Mouse (Mus musculus) small intestine, adult 2 months (tissue): ENCODE measurements around the gene Pacs1. TPM values are rescaled to one million over a fixed set of nuclear protein-coding genes. Genes with fewer than 3 reads are reported as not detected.
"Not testable (repeated sequence)": the region's sequence is repeated elsewhere in the genome, so short reads cannot be mapped to it uniquely, and the experiment has no call there.

Experiments
- H3K27ac ChIP-seq: fragments of 200-500 bp; 2 replicates; pipeline ENCODE4 v1.5.1; 2012; ENCODE audit warnings: low read depth, low read length, control low read depth, inconsistent platforms; ENCODE audit not compliant: insufficient read depth
- H3K27me3 ChIP-seq: fragments of 200-500 bp; 2 replicates; pipeline ENCODE4 v1.6.1; 2012; ENCODE audit warnings: mild to moderate bottlenecking, moderate library complexity, low read length, inconsistent platforms; ENCODE audit not compliant: control insufficient read depth, insufficient read depth
- H3K36me3 ChIP-seq: fragments of 200-500 bp; 2 replicates; pipeline ENCODE4 v1.6.1; 2012; ENCODE audit warnings: mild to moderate bottlenecking, low read length, control low read depth, inconsistent platforms; ENCODE audit not compliant: control insufficient read depth, insufficient read depth
- H3K4me1 ChIP-seq: fragments of 200-500 bp; 2 replicates; pipeline ENCODE4 v1.6.1; 2012; ENCODE audit warnings: low read length, inconsistent platforms, mixed read lengths; ENCODE audit not compliant: control insufficient read depth, insufficient read depth, insufficient read length
- H3K4me3 ChIP-seq: fragments of 200-500 bp; 2 replicates; pipeline ENCODE4 v1.5.1; 2012; ENCODE audit warnings: low read depth, mild to moderate bottlenecking, control low read depth, inconsistent platforms, low read length, moderate library complexity
- CTCF ChIP-seq: fragments of 200-500 bp; IDR thresholded peaks from 2 replicates; pipeline ENCODE4 v1.5.1; 2012; ENCODE audit warnings: low read depth, mild to moderate bottlenecking, control low read depth, inconsistent platforms, low read length, moderate library complexity, mixed read lengths; ENCODE audit not compliant: insufficient replicate concordance, insufficient read length; ENCODE audit errors: extremely low read depth
- POLR2A ChIP-seq: fragments of 200-500 bp; IDR thresholded peaks from 2 replicates; pipeline ENCODE4 v1.6.1; 2012; ENCODE audit warnings: low read depth, mild to moderate bottlenecking, control low read depth, inconsistent platforms, low read length, moderate library complexity
- WGBS: fragments of 180-500 bp; shearing (Covaris S2); methylation state at CpG from one replicate; pipeline ENCODE4 v1.1.7; 2018; 5-methylcytosine and 5-hydroxymethylcytosine counted together
- polyA plus RNA-seq: library from polyadenylated mRNA; depleted of rRNA; stranded (reverse); fragments of >200 nt; gene quantifications from 2 replicates; pipeline ENCODE4 v1.2.3, GENCODE M21; 2012

The Pacs1 gene
- polyA plus RNA-seq, 1 experiment = 8.9 TPM

DNA sequence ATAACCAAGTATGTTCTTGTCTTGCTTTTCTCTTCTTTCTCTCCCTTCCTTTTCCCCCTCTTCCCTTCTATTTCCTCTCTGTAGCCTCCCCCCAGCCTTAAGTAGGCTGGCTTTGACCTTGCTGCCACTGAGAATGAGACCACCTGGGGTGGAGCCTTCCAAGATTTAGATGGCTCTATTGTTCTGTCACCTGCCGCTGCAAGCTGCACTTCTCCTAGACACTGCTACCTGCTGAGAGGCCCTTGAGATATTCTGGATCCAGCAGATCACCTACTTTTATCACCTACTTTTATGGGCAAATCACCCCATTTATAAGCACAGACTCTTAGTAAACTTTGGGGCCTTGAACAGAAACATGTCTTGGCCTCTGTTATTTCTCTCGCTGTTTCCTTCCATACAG is 48.3 kb downstream of the Pacs1 start:
- no peak for TF ChIP-seq CTCF
- TF ChIP-seq POLR2A = no peak

DNA sequence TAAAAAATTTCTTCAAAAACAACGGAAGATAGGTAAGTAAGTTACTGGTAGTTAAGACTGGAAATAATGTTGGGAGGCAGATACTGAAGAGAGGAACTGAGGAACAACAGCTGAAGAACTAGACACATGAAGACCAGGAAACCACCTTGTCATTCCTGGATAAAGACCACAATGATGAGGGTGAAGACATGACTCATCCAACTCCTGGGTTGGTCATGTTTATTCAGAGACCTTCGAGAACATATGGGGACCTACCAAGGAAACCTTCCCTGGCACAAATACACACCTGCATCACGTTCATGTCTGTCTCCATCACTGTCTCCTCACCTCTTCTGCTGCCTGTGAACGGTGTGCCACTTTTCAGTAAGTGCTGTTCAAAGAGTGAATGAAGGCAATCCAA is 48.8 kb downstream of the Pacs1 start:
- H3K27me3 ChIP-seq = no peaks in the 10 kb centered on the region
- TF ChIP-seq POLR2A = no peak
- no peak for TF ChIP-seq CTCF
- 77% methylated on average over 4 of the region's 4 CpGs for WGBS

More for the DNA sequence above, 48.3 kb downstream of the Pacs1 start:
- WGBS = 87% methylated on average over 2 of the region's 2 CpGs
- H3K4me1 ChIP-seq = peaks cover 3% of the 10 kb centered on the region
- no peak overlapping the region for H3K4me3 ChIP-seq
- H3K36me3 ChIP-seq = no peaks in the 10 kb centered on the region
- H3K27me3 ChIP-seq = no peaks in the 10 kb centered on the region
- H3K27ac ChIP-seq = no peak overlapping the region

DNA sequence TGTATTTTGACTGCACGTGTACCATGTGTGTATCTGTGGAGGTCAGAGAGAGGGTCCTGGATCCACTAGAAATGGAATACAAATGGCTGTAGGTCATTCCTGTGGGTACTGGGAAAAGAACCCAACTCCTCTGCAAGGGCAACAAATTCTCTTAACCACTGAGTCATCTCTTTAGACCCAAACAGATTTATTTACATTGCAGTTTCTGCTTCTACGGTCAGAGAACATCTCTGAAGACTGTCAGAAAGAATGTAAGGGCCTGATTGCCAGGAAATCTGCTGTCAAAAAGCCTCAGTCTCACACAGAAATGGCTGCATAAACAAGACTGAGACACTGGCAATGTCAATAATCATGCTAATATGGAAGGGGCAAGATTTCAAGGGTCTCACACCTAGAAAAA is 51.0 kb downstream of the Pacs1 start:
- H3K27me3 ChIP-seq = no peaks in the 10 kb centered on the region
- TF ChIP-seq CTCF (no peak), POLR2A (no peak)
- H3K4me3 ChIP-seq = no peak overlapping the region
- H3K4me1 ChIP-seq = peaks cover 1% of the 10 kb centered on the region; the same call in 1 of the 2 replicates
- no peak overlapping the region for H3K27ac ChIP-seq
- H3K36me3 ChIP-seq = no peaks in the 10 kb centered on the region
- 72% methylated on average over 2 of the region's 2 CpGs for WGBS

More for the DNA sequence above, 48.8 kb downstream of the Pacs1 start:
- no peaks in the 10 kb centered on the region for H3K36me3 ChIP-seq
- H3K4me3 ChIP-seq = no peak overlapping the region
- H3K27ac ChIP-seq = no peak overlapping the region
- H3K4me1 ChIP-seq = peaks cover 1% of the 10 kb centered on the region; the same call in 1 of the 2 replicates

DNA sequence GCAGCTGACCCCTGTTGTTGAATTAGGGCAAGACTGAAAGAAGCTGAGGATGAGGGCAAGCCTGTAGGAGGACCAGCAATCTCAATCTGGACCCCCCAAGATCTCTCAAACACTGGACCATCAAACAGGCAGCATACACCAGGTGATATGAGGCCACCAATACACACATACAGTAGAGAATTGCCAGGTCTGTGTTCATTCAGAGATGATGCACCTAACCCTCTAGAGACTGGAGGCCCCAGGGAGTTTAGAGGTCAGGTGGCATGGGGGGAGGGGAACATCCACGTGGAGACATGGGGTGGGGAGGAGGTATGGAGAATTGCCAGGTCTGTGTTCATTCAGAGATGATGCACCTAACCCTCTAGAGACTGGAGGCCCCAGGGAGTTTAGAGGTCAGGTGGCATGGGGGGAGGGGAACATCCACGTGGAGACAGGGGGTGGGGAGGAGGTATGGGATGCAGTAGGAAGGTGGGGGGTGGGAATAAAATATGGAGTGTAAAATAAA is 51.6 kb downstream of the Pacs1 start:
- not testable (repeated sequence) for H3K36me3 ChIP-seq, H3K4me1 ChIP-seq, H3K27ac ChIP-seq, H3K27me3 ChIP-seq, H3K4me3 ChIP-seq
- WGBS = 20% methylated on average over 2 of the region's 2 CpGs

DNA sequence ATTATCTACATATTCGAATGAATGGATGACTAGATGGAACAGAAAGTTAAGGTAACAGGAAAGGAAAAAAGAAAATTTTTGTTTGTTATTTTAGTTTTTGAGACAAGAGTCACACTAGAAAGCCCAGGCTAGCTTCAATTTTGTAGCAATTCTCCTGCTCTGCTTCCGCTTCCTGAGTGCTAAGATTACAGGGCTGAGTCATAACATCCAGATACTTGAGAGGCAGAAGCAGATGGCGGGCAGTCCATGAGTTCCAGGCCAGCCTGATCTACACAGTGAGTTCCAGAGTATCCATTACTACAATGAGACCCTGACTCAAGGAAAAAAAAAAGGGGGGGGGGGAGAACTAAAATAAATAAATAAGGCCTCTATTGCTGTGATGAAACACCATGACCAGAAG is 52.5 kb downstream of the Pacs1 start:
- TF ChIP-seq CTCF (no peak), POLR2A (no peak)
- Histone ChIP-seq H3K36me3 (no peaks in the 10 kb centered on the region), H3K27me3 (no peaks in the 10 kb centered on the region), H3K4me3 (no peak overlapping the region), H3K27ac (no peak overlapping the region), H3K4me1 (peaks cover 1% of the 10 kb centered on the region; the same call in 1 of the 2 replicates)
- WGBS = 89% methylated on average over 3 of the region's 3 CpGs

DNA sequence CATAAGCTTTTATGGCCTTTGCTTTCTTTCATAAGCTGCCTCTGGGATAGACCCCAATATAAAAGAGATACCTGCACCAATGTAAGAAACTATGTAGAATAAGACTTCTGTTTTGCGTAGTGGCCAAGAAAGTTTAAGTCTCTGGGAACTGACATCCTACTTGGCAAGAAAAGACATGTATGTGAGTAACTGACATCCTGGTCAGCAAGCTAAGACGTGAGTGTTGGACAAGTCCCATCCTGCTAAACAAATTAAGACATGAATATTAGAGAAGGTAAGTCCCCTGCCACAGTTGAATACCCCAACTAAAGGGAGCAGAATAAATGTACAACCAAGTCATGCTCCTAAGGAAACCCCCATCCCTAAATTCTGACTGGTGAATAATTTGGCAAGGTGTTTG is 71.2 kb downstream of the Pacs1 start:
- Histone ChIP-seq H3K4me3 (no peak overlapping the region), H3K36me3 (no peaks in the 10 kb centered on the region), H3K27ac (no peak overlapping the region), H3K27me3 (no peaks in the 10 kb centered on the region), H3K4me1 (no peaks in the 10 kb centered on the region)
- no peak for TF ChIP-seq CTCF
- TF ChIP-seq POLR2A = no peak
- WGBS = 86% methylated on average over 2 of the region's 2 CpGs

DNA sequence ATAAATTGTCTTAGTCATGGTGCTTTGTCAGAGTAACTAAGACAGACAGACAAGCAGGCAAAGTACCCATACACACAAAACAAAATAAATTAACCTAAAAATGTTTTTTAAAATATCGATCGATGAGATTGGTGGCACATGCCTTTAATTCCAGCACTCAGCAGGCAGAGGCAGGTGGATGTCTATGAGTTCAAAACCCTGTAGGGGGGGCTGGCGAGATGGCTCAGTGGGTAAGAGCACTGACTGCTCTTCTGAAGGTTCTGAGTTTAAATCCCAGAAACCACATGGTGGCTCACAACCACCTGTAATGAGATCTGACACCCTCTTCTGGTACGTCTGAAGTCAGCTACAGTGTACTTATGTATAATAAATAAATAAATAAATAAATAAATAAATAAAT is 72.3 kb downstream of the Pacs1 start:
- H3K36me3 ChIP-seq, H3K27me3 ChIP-seq, H3K27ac ChIP-seq, H3K4me1 ChIP-seq, H3K4me3 ChIP-seq: not testable (repeated sequence)
- 93% methylated on average over 4 of the region's 4 CpGs for WGBS

DNA sequence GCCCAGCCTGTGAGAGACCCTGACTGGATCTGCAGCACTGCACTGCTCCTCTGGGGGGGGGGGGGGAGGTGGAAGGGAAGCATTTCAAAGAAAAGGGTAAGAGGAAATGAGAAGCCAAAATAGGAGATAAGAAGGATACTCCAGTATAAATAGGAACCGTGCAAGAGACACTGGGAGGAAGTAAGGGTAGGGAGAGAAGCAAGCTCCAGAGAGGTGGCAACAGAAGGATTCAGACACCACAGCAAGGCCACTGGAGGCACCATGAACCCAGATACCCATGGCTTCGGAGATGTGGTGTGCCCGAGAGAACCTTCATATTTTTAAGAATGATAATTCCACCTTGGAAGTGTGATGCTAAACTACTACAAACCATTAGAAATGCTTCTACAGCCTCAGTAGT is 74.4 kb downstream of the Pacs1 start:
- Histone ChIP-seq H3K27ac (no peak overlapping the region), H3K36me3 (no peaks in the 10 kb centered on the region), H3K27me3 (no peaks in the 10 kb centered on the region), H3K4me3 (no peak overlapping the region), H3K4me1 (no peaks in the 10 kb centered on the region)
- 67% methylated on average over 3 of the region's 3 CpGs for WGBS
- TF ChIP-seq CTCF = no peak
- TF ChIP-seq POLR2A = no peak
